Mouse (Mus musculus) ES-E14 (cell line): Measurements from ENCODE around the gene Mthfs.
"Not testable (repeated sequence)": the region's sequence is repeated elsewhere in the genome, so short reads cannot be mapped to it uniquely, and the experiment has no call there.

Source experiments
- MAFK ChIP-seq: IDR thresholded peaks from 2 replicates; pipeline ENCODE4 v1.6.1; 2014; ENCODE audit warnings: mild to moderate bottlenecking, low read depth, low read length, inconsistent platforms; ENCODE audit not compliant: insufficient read depth
- ZC3H11A ChIP-seq: IDR thresholded peaks from 2 replicates; pipeline ENCODE4 v1.6.1; 2012; ENCODE audit warnings: low read depth, mild to moderate bottlenecking, inconsistent platforms, low read length, borderline replicate concordance

DNA sequence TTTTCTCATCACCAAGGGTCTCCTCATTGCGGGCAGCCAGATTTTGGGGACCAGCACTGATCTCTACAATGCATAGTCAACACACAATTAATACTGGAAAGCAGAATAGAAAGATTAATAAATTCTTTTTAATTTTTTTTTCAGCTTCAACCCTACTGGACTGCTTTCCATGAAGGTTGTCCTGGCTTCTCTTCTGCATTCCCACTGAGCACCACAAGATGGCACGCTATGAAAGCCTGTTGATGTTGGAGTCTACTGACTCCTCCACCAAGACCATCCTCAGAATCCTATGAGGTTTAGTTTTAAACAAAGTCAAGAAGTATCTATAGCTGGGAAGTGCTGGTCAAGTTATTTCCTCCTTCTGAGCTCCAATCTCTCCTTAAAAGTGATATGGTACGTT lies 31.6 kb upstream of the Mthfs start:
- TF ChIP-seq ZC3H11A, MAFK: not testable (repeated sequence)
